Mouse (Mus musculus) forebrain, embryonic 16.5 days (tissue): ENCODE results near the gene Prkar2a. TPM values are rescaled to one million over a fixed set of nuclear protein-coding genes. Genes with fewer than 3 reads are reported as not detected.

Source experiments
- ATAC-seq: fragments of 200-750 bp; cut with Nextera tagmentation; 2 replicates; pipeline ENCODE4 v1.8.0; 2017; ENCODE audit warnings: mild to moderate bottlenecking, moderate library complexity
- H3K27ac ChIP-seq: fragments of 300-500 bp; sonication (generic); 2 replicates; pipeline ENCODE4 v1.5.1; 2014; ENCODE audit warnings: low read length, control low read depth
- H3K27me3 ChIP-seq: fragments of 300-500 bp; sonication (generic); replicated peaks from 2 replicates; pipeline ENCODE4 v1.6.1; 2014; ENCODE audit warnings: low read length; ENCODE audit not compliant: control insufficient read depth, insufficient read depth
- H3K36me3 ChIP-seq: fragments of 300-500 bp; sonication (generic); 2 replicates; pipeline ENCODE4 v1.6.1; 2014; ENCODE audit not compliant: control insufficient read depth, insufficient read depth
- H3K4me1 ChIP-seq: fragments of 300-500 bp; sonication (generic); replicated peaks from 2 replicates; pipeline ENCODE4 v1.6.1; 2014; ENCODE audit warnings: low read length; ENCODE audit not compliant: control insufficient read depth, insufficient read depth
- H3K4me2 ChIP-seq: fragments of 300-500 bp; sonication (generic); 2 replicates; pipeline ENCODE4 v1.6.1; 2014; ENCODE audit warnings: mild to moderate bottlenecking, low read length, control low read depth
- H3K4me3 ChIP-seq: fragments of 300-500 bp; sonication (generic); replicated peaks from 2 replicates; pipeline ENCODE4 v1.5.1; 2014; ENCODE audit warnings: mild to moderate bottlenecking, low read length, control low read depth
- H3K9ac ChIP-seq: fragments of 300-500 bp; sonication (generic); replicated peaks from 2 replicates; pipeline ENCODE4 v1.6.1; 2014; ENCODE audit warnings: low read depth, low read length, control low read depth
- H3K9me3 ChIP-seq: fragments of 300-500 bp; sonication (generic); 2 replicates; pipeline ENCODE4 v1.6.1; 2016; ENCODE audit warnings: low read length; ENCODE audit not compliant: control insufficient read depth
- WGBS: fragments of 180-500 bp; shearing (Covaris S2); extraction: QIAGEN DNeasy Blood & Tissue Kit; methylation state at CpG from one replicate; pipeline ENCODE4 v1.1.7; 2014; 5-methylcytosine and 5-hydroxymethylcytosine counted together
- microRNA-seq: library from miRNA; unstranded; fragments of <30 nt; microRNA quantifications from one replicate; pipeline ENCODE4, GENCODE M21; 2017
- polyA plus RNA-seq: library from polyadenylated mRNA; unstranded; fragments of >200 nt; fragmentation: Nextera tagmentation; extraction: Ambion mirVana; gene quantifications from 2 replicates; pipeline ENCODE4 v1.2.1, GENCODE M21; 2015

Prkar2a gene
- polyA plus RNA-seq, 1 experiment from 2014 or later: 41.3 TPM

DNA sequence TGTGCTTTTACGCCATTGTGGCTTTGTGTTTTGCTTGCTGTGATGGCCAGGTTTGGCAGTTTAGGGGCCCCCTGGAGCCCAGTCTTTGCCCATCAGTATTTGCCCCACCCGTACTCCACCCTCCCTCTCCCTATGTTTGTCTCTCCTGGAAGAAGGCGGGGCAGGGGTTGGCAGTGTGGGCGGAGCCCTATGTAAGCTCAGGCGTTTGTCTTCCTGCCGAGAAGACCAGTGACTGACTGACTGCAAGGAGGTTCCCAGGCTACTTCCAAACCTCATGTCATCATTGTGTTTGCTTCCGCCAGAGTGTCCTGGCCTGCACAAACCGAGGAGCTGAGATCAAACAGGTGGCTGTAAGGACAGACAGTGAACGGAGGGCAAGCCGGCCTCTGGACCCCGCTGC, 106.6 kb downstream of the Prkar2a start:
- WGBS: 27% methylated on average over 11 of the region's 11 CpGs
- no peaks in the 10 kb centered on the region for H3K27me3 ChIP-seq
- H3K9ac ChIP-seq: no peak overlapping the region
- peaks cover 26% of the 10 kb centered on the region for H3K36me3 ChIP-seq
- 0 out of 2 replicates have a peak, but pooled peaks have one; percentile 34 for ATAC-seq
- no peaks in the 10 kb centered on the region for H3K9me3 ChIP-seq
- no peak overlapping the region for H3K27ac ChIP-seq
- peaks cover 56% of the 10 kb centered on the region for H3K4me1 ChIP-seq
- 0 out of 2 replicates have a peak overlapping the region, but pooled peaks have one; percentile 4 for H3K4me3 ChIP-seq
- H3K4me2 ChIP-seq: peak overlapping the region; percentile 22

DNA sequence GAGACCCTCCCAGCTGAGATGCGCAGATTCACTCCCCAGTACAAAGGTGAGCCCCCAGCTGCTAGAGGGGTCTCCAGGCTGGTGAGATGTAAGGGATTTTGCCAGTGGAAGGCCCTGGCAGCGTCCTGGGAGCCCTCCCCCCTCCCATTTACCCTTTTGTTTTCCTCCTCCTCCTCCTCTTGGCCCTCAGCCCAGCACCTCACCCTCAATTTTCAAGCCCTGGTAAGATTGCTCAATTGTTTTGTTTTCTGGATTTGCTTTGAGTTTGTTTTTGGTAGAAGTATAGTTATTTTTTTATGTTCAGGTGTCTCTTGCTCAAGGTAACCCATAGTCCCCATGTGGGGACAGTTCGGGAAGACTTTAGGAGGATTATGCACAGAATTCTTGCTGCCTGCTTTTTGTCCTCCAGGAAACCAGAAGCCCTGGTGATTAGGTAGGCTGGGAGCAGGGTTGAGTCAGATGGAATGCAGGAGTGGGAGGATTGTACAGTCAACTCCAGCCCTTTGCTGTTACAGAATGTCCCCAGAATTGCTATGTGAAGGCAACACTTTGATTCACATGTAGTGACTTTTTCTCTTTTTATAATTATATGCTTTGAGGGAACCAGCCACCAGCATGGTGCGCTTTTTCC, 107.4 kb downstream of the Prkar2a start:
- ATAC-seq: no peak
- Histone ChIP-seq H3K9ac (no peak overlapping the region), H3K4me2 (no peak overlapping the region), H3K4me1 (peaks cover 49% of the 10 kb centered on the region), H3K4me3 (no peak overlapping the region), H3K36me3 (peaks cover 28% of the 10 kb centered on the region), H3K9me3 (no peaks in the 10 kb centered on the region), H3K27ac (no peak overlapping the region), H3K27me3 (no peaks in the 10 kb centered on the region)
- 39% methylated on average over 4 of the region's 4 CpGs for WGBS

DNA sequence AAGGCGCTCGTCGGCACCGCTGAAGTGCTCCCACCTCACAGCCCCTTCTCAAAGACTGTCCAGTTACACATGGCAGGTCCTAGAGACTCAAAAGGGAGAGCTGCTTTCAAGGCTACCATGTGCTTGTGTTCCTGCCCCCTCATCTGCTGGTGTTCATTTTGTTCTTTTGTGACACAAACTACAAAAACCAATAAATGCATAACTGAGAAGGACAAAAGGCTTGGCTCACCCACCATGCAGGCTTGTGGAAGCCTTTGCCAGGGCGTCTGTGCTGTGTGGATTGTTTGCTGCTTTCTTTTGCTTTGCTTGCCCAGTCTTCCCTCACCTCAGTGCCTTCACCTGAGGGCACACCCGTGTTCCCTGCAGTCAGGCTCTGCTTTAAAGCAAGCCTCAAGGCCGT, 108.4 kb downstream of the Prkar2a start:
- peaks cover 43% of the 10 kb centered on the region for H3K4me1 ChIP-seq
- no peak overlapping the region for H3K4me3 ChIP-seq
- no peak overlapping the region for H3K9ac ChIP-seq
- H3K36me3 ChIP-seq: peaks cover 35% of the 10 kb centered on the region
- no peak overlapping the region for H3K27ac ChIP-seq
- no peak overlapping the region for H3K4me2 ChIP-seq
- ATAC-seq: no peak
- H3K9me3 ChIP-seq: no peaks in the 10 kb centered on the region
- WGBS: 62% methylated on average over 7 of the region's 7 CpGs
- no peaks in the 10 kb centered on the region for H3K27me3 ChIP-seq

DNA sequence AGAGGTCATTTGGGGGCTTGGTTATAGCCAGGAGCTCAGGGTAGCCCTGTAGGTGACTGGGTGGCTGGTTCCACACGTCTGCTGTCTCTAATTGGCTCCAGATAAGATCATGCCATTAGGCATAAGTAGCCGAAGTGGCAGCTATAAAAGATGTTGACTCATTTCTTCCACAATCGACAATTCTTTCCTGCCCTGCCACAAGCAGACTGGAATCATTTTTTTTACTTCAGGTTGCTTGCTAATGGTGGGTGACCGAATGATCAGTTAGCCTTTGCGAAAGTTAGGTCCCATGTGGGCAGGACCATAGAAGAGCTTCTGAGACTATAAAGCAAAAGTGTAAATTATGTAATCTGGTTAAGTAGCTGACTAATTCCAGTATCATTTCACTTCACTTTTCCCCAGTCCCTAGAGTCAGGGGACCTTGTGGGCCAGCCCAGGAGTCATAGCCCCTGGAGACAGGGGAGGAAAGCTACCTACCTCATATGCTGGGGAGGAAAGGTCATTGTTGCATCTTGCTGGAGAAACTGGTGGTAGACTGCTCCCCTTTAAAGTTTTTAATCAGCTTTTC, 109.5 kb downstream of the Prkar2a start:
- Histone ChIP-seq H3K27ac (no peak overlapping the region), H3K4me1 (peaks cover 32% of the 10 kb centered on the region), H3K4me3 (no peak overlapping the region), H3K9ac (no peak overlapping the region), H3K36me3 (peaks cover 38% of the 10 kb centered on the region), H3K27me3 (no peaks in the 10 kb centered on the region), H3K4me2 (no peak overlapping the region), H3K9me3 (no peaks in the 10 kb centered on the region)
- no peak for ATAC-seq
- WGBS: 86% methylated on average over 5 of the region's 5 CpGs

DNA sequence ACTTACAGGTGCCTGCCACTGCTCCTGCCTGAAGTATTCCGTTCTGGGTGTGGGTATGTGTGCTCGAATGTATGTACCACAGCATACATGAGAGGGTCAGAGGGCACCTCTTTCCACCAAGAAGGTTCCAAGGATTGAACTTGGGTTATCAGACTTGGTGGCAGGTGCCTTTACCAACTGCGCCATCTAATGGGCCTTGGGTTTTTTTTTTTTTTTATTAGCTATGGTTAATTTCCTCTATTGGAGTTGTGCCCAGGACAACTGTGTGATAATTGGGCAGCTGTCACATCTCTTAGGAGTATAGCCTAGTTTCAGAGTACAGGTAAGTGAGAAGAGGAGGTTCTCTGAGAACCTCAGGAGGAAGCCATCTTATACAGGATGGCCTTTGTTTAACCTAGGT, 110.5 kb downstream of the Prkar2a start:
- no peak overlapping the region for H3K4me2 ChIP-seq
- no peaks in the 10 kb centered on the region for H3K9me3 ChIP-seq
- no peak overlapping the region for H3K27ac ChIP-seq
- peaks cover 25% of the 10 kb centered on the region for H3K4me1 ChIP-seq
- peaks cover 46% of the 10 kb centered on the region for H3K36me3 ChIP-seq
- H3K27me3 ChIP-seq: no peaks in the 10 kb centered on the region
- H3K4me3 ChIP-seq: no peak overlapping the region
- no peak overlapping the region for H3K9ac ChIP-seq
- ATAC-seq: no peak
- 77% methylated on average over 3 of the region's 3 CpGs for WGBS

Small RNAs within 50 kb of the gene (microRNA-seq; reads per million reads assigned to microRNA genes)
- gene Gm26298: not detected

Other genes starting within 250 kb of the Prkar2a start
- gene Ccdc71, start 228.8 kb upstream of the Prkar2a start, polyA plus RNA-seq: 61.4 and 68.7 TPM in 2 replicates
- gene Klhdc8b, start 227.7 kb upstream of the Prkar2a start, polyA plus RNA-seq: 42.6 and 55.6 TPM in 2 replicates
- gene Lamb2, start 209.6 kb upstream of the Prkar2a start, polyA plus RNA-seq: 17.6 and 23.4 TPM in 2 replicates
- 85.9 and 91.5 TPM in 2 replicates for gene Usp19, start 198.7 kb upstream of the Prkar2a start, polyA plus RNA-seq
- 69.1 and 71.5 TPM in 2 replicates for gene Qars, start 181.6 kb upstream of the Prkar2a start, polyA plus RNA-seq
- gene Qrich1, start 172.5 kb upstream of the Prkar2a start, polyA plus RNA-seq: 152 and 164 TPM in 2 replicates
- 118 and 128 TPM in 2 replicates for gene Impdh2, start 129.0 kb upstream of the Prkar2a start, polyA plus RNA-seq
- 68.9 and 77.4 TPM in 2 replicates for gene Ndufaf3, start 121.9 kb upstream of the Prkar2a start, polyA plus RNA-seq
- gene Dalrd3, start 119.4 kb upstream of the Prkar2a start, polyA plus RNA-seq: 258 and 296 TPM in 2 replicates
- 209 and 267 TPM in 2 replicates for gene Wdr6, start 110.6 kb upstream of the Prkar2a start, polyA plus RNA-seq
- gene P4htm, start 91.6 kb upstream of the Prkar2a start, polyA plus RNA-seq: 21.9 and 23.6 TPM in 2 replicates
- 59.9 and 61.8 TPM in 2 replicates for gene Arih2, start 39.9 kb upstream of the Prkar2a start, polyA plus RNA-seq
- gene Slc25a20, start 27.2 kb upstream of the Prkar2a start, polyA plus RNA-seq: 46.3 and 47.8 TPM in 2 replicates
- 183 and 224 TPM in 2 replicates for gene Ip6k2, start 94.5 kb downstream of the Prkar2a start, polyA plus RNA-seq
- gene Nckipsd, start 119.1 kb downstream of the Prkar2a start, polyA plus RNA-seq: 20.5 and 35.1 TPM in 2 replicates
- gene Celsr3, start 137.0 kb downstream of the Prkar2a start, polyA plus RNA-seq: 18.9 and 22.3 TPM in 2 replicates
- 11.5 and 13.8 TPM in 2 replicates for gene Slc26a6, start 164.0 kb downstream of the Prkar2a start, polyA plus RNA-seq
- not detected in 2 replicates for gene Tmem89, start 225.3 kb downstream of the Prkar2a start, polyA plus RNA-seq
- 389 and 410 TPM in 2 replicates for gene Uqcrc1, start 247.3 kb downstream of the Prkar2a start, polyA plus RNA-seq